Comparison of ENCODE assay signal across 8 mouse cellular contexts in genomic region chr3:89214681-89215411, GRCm38 (mm10). TPM values are rescaled to one million over a fixed set of nuclear protein-coding genes. Genes with fewer than 3 reads are reported as not detected.
DNase-seq lines count a peak whose midpoint lies in the region; ATAC-seq and TF ChIP-seq lines count a peak whose summit lies in the region.

TSS of gene Thbs3 (plus strand) at chr3:89215180.

- 1% methylated on average over 19 of the region's 19 CpGs for WGBS in forebrain, embryonic 12.5 days
- WGBS in hindbrain, postnatal 0 days = under 1% methylated on average over 19 of the region's 19 CpGs
- 2% methylated on average over 18 of the region's 19 CpGs for whole genome bisulfite sequencing in liver, embryonic 13.5 days (ENCODE audit: insufficient replicate concordance)
- under 1% methylated on average over 19 of the region's 19 CpGs for WGBS in stomach, embryonic 16.5 days

- H3K4me1 ChIP-seq in E14TG2a.4 (replicated peaks; ENCODE audit: low read depth, low read length) = peaks cover 64% of the 10 kb centered on the region
- H3K4me1 ChIP-seq in forebrain, embryonic 12.5 days = peaks cover 63% of the 10 kb centered on the region
- peaks cover 16% of the 10 kb centered on the region; the same call in 1 of the 2 replicates for H3K4me1 ChIP-seq in hindbrain, postnatal 0 days (ENCODE audit: insufficient read depth, low read length)
- peaks cover 42% of the 10 kb centered on the region for H3K4me1 ChIP-seq in liver, embryonic 13.5 days (replicated peaks)
- peaks cover 19% of the 10 kb centered on the region for H3K4me1 ChIP-seq in stomach, embryonic 16.5 days (ENCODE audit: control insufficient read depth, insufficient read depth, low read length)

- peaks cover 50% of the 10 kb centered on the region for H3K36me3 ChIP-seq in E14TG2a.4 (ENCODE audit: insufficient read depth, low read length)
- peaks cover 23% of the 10 kb centered on the region for H3K36me3 ChIP-seq in forebrain, embryonic 12.5 days (replicated peaks)
- H3K36me3 ChIP-seq in hindbrain, postnatal 0 days (ENCODE audit: insufficient read depth, low read length) = peaks cover 5% of the 10 kb centered on the region; the same call in 1 of the 2 replicates
- H3K36me3 ChIP-seq in liver, embryonic 13.5 days = peaks cover 13% of the 10 kb centered on the region
- no peaks in the 10 kb centered on the region; the same call in 1 of the 2 replicates for H3K36me3 ChIP-seq in stomach, embryonic 16.5 days (ENCODE audit: control insufficient read depth, insufficient read depth, low read length)

- TF ChIP-seq CTCF in gastrocnemius, adult 2 months (IDR thresholded peaks at IDR 0.05) = no peak
- TF ChIP-seq CTCF in E14TG2a.4 (conservative IDR thresholded peaks at IDR 0.05; ENCODE audit: low read length) = no peak
- no peak for TF ChIP-seq CTCF in hindbrain, postnatal 0 days (IDR thresholded peaks at IDR 0.05; ENCODE audit: low read depth)

- H3K27me3 ChIP-seq in E14TG2a.4 (ENCODE audit: insufficient read depth, low read length) = peaks cover 10% of the 10 kb centered on the region; the same call in 1 of the 2 replicates
- H3K27me3 ChIP-seq in forebrain, embryonic 12.5 days = no peaks in the 10 kb centered on the region
- H3K27me3 ChIP-seq in hindbrain, postnatal 0 days (ENCODE audit: insufficient read depth, low read length) = no peaks in the 10 kb centered on the region
- H3K27me3 ChIP-seq in liver, embryonic 13.5 days = peaks cover 23% of the 10 kb centered on the region
- H3K27me3 ChIP-seq in stomach, embryonic 16.5 days (ENCODE audit: control insufficient read depth, insufficient read depth, low read length) = no peaks in the 10 kb centered on the region

- peak within 1 kb of the TSS; percentile 95 for H3K27ac ChIP-seq in gastrocnemius, adult 2 months
- peak within 1 kb of the TSS; percentile 100 for H3K27ac ChIP-seq in forebrain, embryonic 12.5 days
- peak within 1 kb of the TSS; percentile 96 for H3K27ac ChIP-seq in hindbrain, postnatal 0 days
- peak within 1 kb of the TSS; percentile 71 for H3K27ac ChIP-seq in liver, embryonic 13.5 days
- H3K27ac ChIP-seq in stomach, embryonic 16.5 days (ENCODE audit: low read length) = peak within 1 kb of the TSS; percentile 95

- peak within 1 kb of the TSS; percentile 77 for H3K9ac ChIP-seq in forebrain, embryonic 12.5 days
- peak within 1 kb of the TSS; percentile 75 for H3K9ac ChIP-seq in hindbrain, postnatal 0 days (replicated peaks; ENCODE audit: low read length)
- peak within 1 kb of the TSS; percentile 80 for H3K9ac ChIP-seq in liver, embryonic 13.5 days
- H3K9ac ChIP-seq in stomach, embryonic 16.5 days (ENCODE audit: low read length) = peak within 1 kb of the TSS; percentile 85

- H3K4me3 ChIP-seq in gastrocnemius, adult 2 months = peak within 1 kb of the TSS; percentile 92
- H3K4me3 ChIP-seq in E14TG2a.4 (replicated peaks; ENCODE audit: low read length) = peak within 1 kb of the TSS; percentile 95
- peak within 1 kb of the TSS; percentile 80 for H3K4me3 ChIP-seq in forebrain, embryonic 12.5 days (replicated peaks)
- H3K4me3 ChIP-seq in hindbrain, postnatal 0 days (ENCODE audit: low read length) = peak within 1 kb of the TSS; percentile 79
- peak within 1 kb of the TSS; percentile 83 for H3K4me3 ChIP-seq in liver, embryonic 13.5 days (replicated peaks)
- H3K4me3 ChIP-seq in stomach, embryonic 16.5 days (replicated peaks; ENCODE audit: low read length) = peak within 1 kb of the TSS; percentile 77

- ATAC-seq in forebrain, embryonic 12.5 days (ENCODE audit: low FRiP score) = peak; percentile 8; the same call in 1 of the 2 replicates
- ATAC-seq in hindbrain, postnatal 0 days = 0 out of 2 replicates have a peak, but pooled peaks have one; percentile 6
- ATAC-seq in liver, embryonic 13.5 days (ENCODE audit: low read depth) = no peak
- no peak for ATAC-seq in stomach, embryonic 16.5 days (ENCODE audit: insufficient read depth, low FRiP score)

- H3K9me3 ChIP-seq in E14TG2a.4 (ENCODE audit: low read length) = no peaks in the 10 kb centered on the region
- no peaks in the 10 kb centered on the region for H3K9me3 ChIP-seq in forebrain, embryonic 12.5 days
- no peaks in the 10 kb centered on the region for H3K9me3 ChIP-seq in hindbrain, postnatal 0 days (ENCODE audit: low read length)
- H3K9me3 ChIP-seq in liver, embryonic 13.5 days (replicated peaks) = no peaks in the 10 kb centered on the region
- no peaks in the 10 kb centered on the region for H3K9me3 ChIP-seq in stomach, embryonic 16.5 days (replicated peaks; ENCODE audit: control insufficient read depth, low read length)

- peak; percentile 64 for DNase-seq in gastrocnemius, adult 2 months
- DNase-seq in gastrocnemius, adult 18-20 months (ENCODE audit: low spot score) = no peak
- peak; percentile 57 for DNase-seq in hindbrain, postnatal 0 days (ENCODE audit: low spot score)
- DNase-seq in liver, embryonic 13.5 days = no peak
- no peak for DNase-seq in frontal cortex, postnatal 25 days (ENCODE audit: low spot score in 2 of 2)

- intact Hi-C loops in gastrocnemius, adult 2 months (cut with DNase I) = loop anchor here (2.0 to 10.0 kb wide), 2 partner anchors 18 to 50 kb away; partner anchors contain the start of genes Clk2 and Hcn3

- H3K4me2 ChIP-seq in forebrain, embryonic 12.5 days = peak within 1 kb of the TSS; percentile 76
- H3K4me2 ChIP-seq in hindbrain, postnatal 0 days (ENCODE audit: low read depth, low read length) = peak within 1 kb of the TSS; percentile 74
- peak within 1 kb of the TSS; percentile 88 for H3K4me2 ChIP-seq in liver, embryonic 13.5 days
- peak within 1 kb of the TSS; percentile 86 for H3K4me2 ChIP-seq in stomach, embryonic 16.5 days (ENCODE audit: low read depth, low read length)

RNA-seq across cellular contexts. Expression of gene Thbs3, which starts in this region (rescaled TPM):
- 10 to 100 TPM in 1 of 2 experiments, 1 to 10 TPM in 1; 6.4 to 10.2 TPM for total RNA-seq in gastrocnemius, adult 2 months (2021)
- 1 to 10 TPM; 3.6 to 9.2 TPM for total RNA-seq in gastrocnemius, adult 18-20 months (2021)
- 95.1 and 97.9 TPM in 2 replicates for polyA plus RNA-seq in forebrain, embryonic 12.5 days (2016; fragmentation: Nextera tagmentation; extraction: Ambion mirVana)
- 29.4 and 37.9 TPM in 2 replicates for total RNA-seq in hindbrain, postnatal 0 days (2014; rRNA removed)
- polyA plus RNA-seq in hindbrain, postnatal 0 days (2015; fragmentation: Nextera tagmentation; extraction: Ambion mirVana) = 36.8 and 37.2 TPM in 2 replicates
- 1.0 and 1.5 TPM in 2 replicates for polyA plus RNA-seq in liver, embryonic 13.5 days (2015; fragmentation: Nextera tagmentation; extraction: Ambion mirVana)
- 38.8 and 45.2 TPM in 2 replicates for polyA plus RNA-seq in stomach, embryonic 16.5 days (2015; fragmentation: Nextera tagmentation; extraction: Ambion mirVana)

Comparison
In these comparisons a context has a peak if more than half of its experiments do, and no peak if none do; other contexts are left out.
1. RNA of gene Thbs3 (polyA plus RNA-seq): 95.1 to 97.9 TPM in forebrain, embryonic 12.5 days, 38.8 to 45.2 TPM in stomach, embryonic 16.5 days and 36.8 to 37.2 TPM in hindbrain, postnatal 0 days; 1.0 to 1.5 TPM in liver, embryonic 13.5 days; every median in the first group is over 10 times any median in the second.
2. DNase-seq: peak in gastrocnemius, adult 2 months (single experiment) and hindbrain, postnatal 0 days (single experiment); none in gastrocnemius, adult 18-20 months (single experiment), liver, embryonic 13.5 days (single experiment) and frontal cortex, postnatal 25 days (0 of 2).
3. ATAC-seq: peak in forebrain, embryonic 12.5 days (single experiment) and hindbrain, postnatal 0 days (single experiment); none in liver, embryonic 13.5 days (single experiment) and stomach, embryonic 16.5 days (single experiment).
4. Peak in every context shown above with its lines, with median percentiles within 50 percentile points of each other: H3K27ac ChIP-seq, H3K4me3 ChIP-seq, H3K4me2 ChIP-seq and H3K9ac ChIP-seq.